Mouse (Mus musculus) heart, embryonic 14.5 days (tissue): Measurements from ENCODE around the gene Gm3776. TPM values are rescaled to one million over a fixed set of nuclear protein-coding genes. Genes with fewer than 3 reads are reported as not detected.
"Not testable (repeated sequence)": the region's sequence is repeated elsewhere in the genome, so short reads cannot be mapped to it uniquely, and the experiment has no call there.

Experiments
- ATAC-seq: fragments of 200-750 bp; cut with Nextera tagmentation; 2 replicates; pipeline ENCODE4 v1.8.0; 2017; ENCODE audit warnings: low read depth, moderate TSS enrichment; ENCODE audit not compliant: insufficient number of reproducible peaks, insufficient read depth, low FRiP score
- H3K27ac ChIP-seq, 2 experiments: fragments of 200-500 bp in 1 of 2; fragments of 300-500 bp in 1 of 2; sonication (generic) in 1 of 2; replicated peaks in 1 of 2; 2 replicates each; pipeline ENCODE4 v1.5.1; 2012 to 2014; ENCODE audit warnings: low read depth in 2 of 2, low read length in 2 of 2, control low read depth in 1 of 2, mild to moderate bottlenecking in 1 of 2, mixed read lengths in 1 of 2; ENCODE audit not compliant: control insufficient read depth in 1 of 2, insufficient read depth in 1 of 2
- H3K27me3 ChIP-seq: fragments of 300-500 bp; sonication (generic); 2 replicates; pipeline ENCODE4 v1.6.1; 2014; ENCODE audit warnings: mild to moderate bottlenecking, low read length, control low read depth; ENCODE audit not compliant: control insufficient read depth, insufficient read depth
- H3K36me3 ChIP-seq: fragments of 300-500 bp; sonication (generic); 2 replicates; pipeline ENCODE4 v1.6.1; 2014; ENCODE audit warnings: mild to moderate bottlenecking, control low read depth, low read length, mixed read lengths; ENCODE audit not compliant: control insufficient read depth, insufficient read depth
- H3K4me1 ChIP-seq, 2 experiments: fragments of 200-500 bp in 1 of 2; fragments of 300-500 bp in 1 of 2; sonication (generic) in 1 of 2; 2 replicates each; pipeline ENCODE4 v1.6.1; 2012 to 2014; ENCODE audit warnings: low read length in 2 of 2, control low read depth in 1 of 2, mixed read lengths in 1 of 2; ENCODE audit not compliant: control insufficient read depth in 2 of 2, insufficient read depth in 2 of 2
- H3K4me2 ChIP-seq: fragments of 300-500 bp; sonication (generic); 2 replicates; pipeline ENCODE4 v1.6.1; 2014; ENCODE audit warnings: mild to moderate bottlenecking, low read length
- H3K4me3 ChIP-seq, 2 experiments: fragments of 200-500 bp in 1 of 2; fragments of 300-500 bp in 1 of 2; sonication (generic) in 1 of 2; 2 replicates each; pipeline ENCODE4 v1.5.1; 2012 to 2014; ENCODE audit warnings: low read length in 2 of 2, mild to moderate bottlenecking in 2 of 2, control low read depth in 1 of 2, low read depth in 1 of 2, moderate library complexity in 1 of 2; ENCODE audit not compliant: control insufficient read depth in 1 of 2, insufficient read depth in 1 of 2
- H3K9ac ChIP-seq: fragments of 300-500 bp; sonication (generic); 2 replicates; pipeline ENCODE4 v1.6.1; 2014; ENCODE audit warnings: mild to moderate bottlenecking, low read length
- H3K9me3 ChIP-seq: fragments of 300-500 bp; sonication (generic); 2 replicates; pipeline ENCODE4 v1.6.1; 2016; ENCODE audit warnings: low read length, control low read depth; ENCODE audit not compliant: control insufficient read depth
- WGBS: fragments of 180-500 bp; shearing (Covaris S2); extraction: QIAGEN DNeasy Blood & Tissue Kit; methylation state at CpG from one replicate; pipeline ENCODE4 v1.1.7; 2014; 5-methylcytosine and 5-hydroxymethylcytosine counted together
- polyA plus RNA-seq: library from polyadenylated mRNA; unstranded; fragments of >200 nt; fragmentation: Nextera tagmentation; extraction: Ambion mirVana; gene quantifications from 2 replicates; pipeline ENCODE4 v1.2.1, GENCODE M21; 2014

Gm3776 gene
- not detected in 2 replicates for polyA plus RNA-seq

GRCm38 (mm10) chr9:78256914-78257313, at the start of gene Gm3776:
Gene Gm3776, plus strand, starts transcription at chr9:78257129.
- H3K9me3 ChIP-seq, H3K4me1 ChIP-seq, H3K4me3 ChIP-seq, H3K36me3 ChIP-seq, H3K27me3 ChIP-seq, H3K9ac ChIP-seq, ATAC-seq, H3K4me2 ChIP-seq, H3K27ac ChIP-seq: not testable (repeated sequence)
- 88% methylated on average over 1 of the region's 3 CpGs for WGBS

GRCm38 (mm10) chr9:78208956-78209355, 48.0 kb upstream of the Gm3776 start:
- Histone ChIP-seq H3K9ac (no peak overlapping the region), H3K27ac (no peak overlapping the region), H3K4me2 (no peak overlapping the region), H3K36me3 (peaks cover 36% of the 10 kb centered on the region), H3K9me3 (no peaks in the 10 kb centered on the region), H3K4me3 (no peak overlapping the region), H3K27me3 (no peaks in the 10 kb centered on the region), H3K4me1 (peaks cover 11 to 12% of the 10 kb centered on the region in 2 experiments)
- no peak for ATAC-seq
- WGBS = 37% methylated on average over 4 of the region's 4 CpGs

DNA sequence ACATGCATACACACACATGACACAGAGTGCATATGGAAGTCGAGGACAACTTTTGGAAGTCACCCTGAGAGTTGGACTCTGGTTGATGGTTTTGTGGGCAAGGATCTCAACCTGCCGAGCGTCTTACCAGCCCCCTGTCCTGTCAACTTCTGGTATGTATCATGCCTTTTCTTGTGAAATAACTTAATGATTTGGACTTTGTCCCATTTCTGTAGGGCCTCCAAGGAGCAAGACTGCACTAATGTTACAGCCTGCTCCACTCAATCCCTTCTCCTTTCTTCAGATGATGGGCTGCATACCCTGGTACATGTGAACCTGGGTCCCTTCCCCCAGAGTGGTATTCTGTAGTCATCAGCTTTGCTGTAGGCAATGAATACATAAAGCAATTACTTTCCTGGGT, 46.9 kb upstream of the Gm3776 start:
- Histone ChIP-seq H3K36me3 (peaks cover 26% of the 10 kb centered on the region), H3K4me3 (no peak overlapping the region), H3K9ac (no peak overlapping the region), H3K27ac (no peak overlapping the region), H3K4me1 (peaks cover 11 to 12% of the 10 kb centered on the region in 2 experiments), H3K4me2 (no peak overlapping the region), H3K9me3 (no peaks in the 10 kb centered on the region), H3K27me3 (no peaks in the 10 kb centered on the region)
- WGBS = 84% methylated on average over 3 of the region's 3 CpGs
- no peak for ATAC-seq

DNA sequence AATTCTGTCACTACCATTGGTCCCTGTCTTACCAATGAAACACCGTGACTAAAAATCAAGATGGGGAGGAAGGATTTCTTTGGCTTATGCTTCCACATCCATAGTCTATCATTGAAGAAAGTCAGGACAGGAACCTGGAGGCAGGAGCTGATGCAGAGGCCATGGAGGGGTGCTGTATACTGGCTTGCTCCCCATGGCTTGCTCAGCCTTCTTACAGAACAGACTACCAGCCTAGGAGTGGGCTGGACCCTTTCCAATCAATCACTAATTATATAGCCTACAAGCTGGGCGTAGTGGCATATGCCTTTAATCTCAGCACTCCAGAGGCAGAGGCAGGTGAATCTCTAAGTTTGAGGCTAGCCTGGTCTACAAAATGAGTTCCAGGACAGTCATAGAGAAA, 46.1 kb upstream of the Gm3776 start:
- no peak overlapping the region for H3K9ac ChIP-seq
- ATAC-seq = no peak
- WGBS = 95% methylated on average over 2 of the region's 2 CpGs
- no peaks in the 10 kb centered on the region for H3K9me3 ChIP-seq
- H3K27me3 ChIP-seq = no peaks in the 10 kb centered on the region
- no peak overlapping the region for H3K4me3 ChIP-seq
- no peak overlapping the region for H3K4me2 ChIP-seq
- H3K4me1 ChIP-seq = peaks cover 11 to 12% of the 10 kb centered on the region in 2 experiments
- no peak overlapping the region for H3K27ac ChIP-seq
- H3K36me3 ChIP-seq = peaks cover 23% of the 10 kb centered on the region

GRCm38 (mm10) chr9:78211521-78211920, 45.4 kb upstream of the Gm3776 start:
- Histone ChIP-seq H3K27me3 (no peaks in the 10 kb centered on the region), H3K36me3 (peaks cover 16% of the 10 kb centered on the region), H3K4me3 (no peak overlapping the region), H3K4me1 (peaks cover 11 to 12% of the 10 kb centered on the region in 2 experiments), H3K4me2 (no peak overlapping the region), H3K9me3 (no peaks in the 10 kb centered on the region), H3K27ac (0 out of 4 replicates have a peak overlapping the region, but pooled peaks of 1 of the 2 experiments have one; percentile 64), H3K9ac (no peak overlapping the region)
- 96% methylated on average over 3 of the region's 3 CpGs for WGBS
- no peak for ATAC-seq

- Histone ChIP-seq H3K36me3 (peaks cover 15% of the 10 kb centered on the region), H3K4me2 (peak overlapping the region; percentile 1; the same call in 1 of the 2 replicates), H3K27me3 (no peaks in the 10 kb centered on the region), H3K4me1 (peaks cover 11 to 12% of the 10 kb centered on the region in 2 experiments), H3K9me3 (no peaks in the 10 kb centered on the region), H3K4me3 (no peak overlapping the region), H3K27ac (peak overlapping the region; percentile 64 to 78), H3K9ac (no peak overlapping the region)
- 29% methylated on average over 7 of the region's 7 CpGs for WGBS
- peak; percentile 88 for ATAC-seq
These were observed 44.4 kb upstream of the Gm3776 start for GRCm38 (mm10) chr9:78212341-78213049.

DNA sequence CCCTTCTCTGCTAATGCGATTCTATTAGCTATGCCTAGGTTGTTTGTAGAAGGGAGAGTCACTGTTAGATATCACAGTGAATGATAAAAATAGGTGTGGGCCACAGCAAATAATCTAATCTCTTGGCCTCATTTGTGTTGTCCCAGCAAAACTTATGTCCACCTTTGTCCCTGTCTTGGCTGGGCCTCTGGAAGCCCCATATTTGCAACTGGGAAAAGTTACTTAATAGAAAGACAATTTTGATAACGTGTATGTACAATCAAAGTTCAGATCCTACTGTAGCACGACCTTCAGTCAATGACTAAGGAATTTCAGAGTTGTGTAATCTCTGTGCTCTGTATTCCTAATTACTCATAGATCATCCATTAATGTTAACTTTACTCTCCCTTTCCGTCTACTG, 39.9 kb upstream of the Gm3776 start:
- Histone ChIP-seq H3K9me3 (no peaks in the 10 kb centered on the region), H3K4me1 (peaks cover 9 to 11% of the 10 kb centered on the region in 2 experiments), H3K9ac (no peak overlapping the region), H3K4me2 (no peak overlapping the region), H3K27me3 (no peaks in the 10 kb centered on the region), H3K36me3 (no peaks in the 10 kb centered on the region), H3K27ac (no peak overlapping the region), H3K4me3 (no peak overlapping the region)
- 53% methylated on average over 4 of the region's 4 CpGs for WGBS
- ATAC-seq = no peak

DNA sequence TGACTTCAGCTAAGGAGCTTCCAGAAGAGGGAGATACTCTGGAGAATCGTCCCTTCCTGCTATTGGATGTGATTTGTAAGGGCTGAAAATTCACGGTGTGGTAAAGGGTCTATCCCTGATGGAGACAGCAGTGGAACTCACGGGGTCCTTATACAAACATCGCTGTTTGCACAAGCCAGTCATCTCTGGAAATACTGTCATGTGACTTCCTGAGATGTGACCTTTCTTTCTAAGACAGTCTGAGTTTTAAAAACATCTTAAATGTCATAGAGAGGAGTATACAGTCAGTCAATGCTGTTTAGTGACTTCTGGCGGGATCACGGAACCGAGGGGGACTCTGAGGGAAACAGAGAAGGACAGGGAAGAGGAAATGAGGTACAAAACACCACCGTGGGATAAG, 34.3 kb upstream of the Gm3776 start:
- peaks cover 6 to 7% of the 10 kb centered on the region in 2 experiments; a peak in 3 of 4 replicates for H3K4me1 ChIP-seq
- no peaks in the 10 kb centered on the region for H3K27me3 ChIP-seq
- no peak overlapping the region for H3K9ac ChIP-seq
- 57% methylated on average over 8 of the region's 8 CpGs for WGBS
- no peaks in the 10 kb centered on the region for H3K9me3 ChIP-seq
- no peak overlapping the region for H3K4me3 ChIP-seq
- no peak overlapping the region for H3K27ac ChIP-seq
- no peak overlapping the region for H3K4me2 ChIP-seq
- no peaks in the 10 kb centered on the region for H3K36me3 ChIP-seq
- no peak for ATAC-seq
